Mouse (Mus musculus) heart, adult 9 months (tissue): ENCODE measurements around the gene Nexn.
A peak's percentile ranks its signal among the peaks of the same experiment; 100 is the strongest.
"Not testable (repeated sequence)": the region's sequence is repeated elsewhere in the genome, so short reads cannot be mapped to it uniquely, and the experiment has no call there.

ENCODE experiments used
- DNase-seq, 2 experiments: peaks; one replicate each; pipeline ENCODE4 v3.0.0; 2022; ENCODE audit warnings: low spot score in 2 of 2

Nexn gene

GRCm38 (mm10) chr3:152266036-152266421 is at the start of gene Nexn:
Nexn (minus strand) TSS chr3:152266350.
- DNase-seq, result no peak

- peak; percentile 69 to 84 for DNase-seq
Observed at GRCm38 (mm10) chr3:152315613-152316012, 49.5 kb upstream of the Nexn start.

GRCm38 (mm10) chr3:152314666-152315065 is 48.5 kb upstream of the Nexn start:
- not testable (repeated sequence) for DNase-seq

GRCm38 (mm10) chr3:152309250-152309645 is 43.1 kb upstream of the Nexn start:
- DNase-seq, result no peak

GRCm38 (mm10) chr3:152308485-152309249 is 42.5 kb upstream of the Nexn start:
- peak; percentile 42 to 64 for DNase-seq

- no peak for DNase-seq
Observed at GRCm38 (mm10) chr3:152305971-152306370, 39.8 kb upstream of the Nexn start.

- DNase-seq, result peak; percentile 28 to 49
Observed at GRCm38 (mm10) chr3:152305080-152305479, 38.9 kb upstream of the Nexn start.

GRCm38 (mm10) chr3:152304093-152304815 is 38.1 kb upstream of the Nexn start:
- DNase-seq, result peak; percentile 81 to 83

GRCm38 (mm10) chr3:152302991-152303390 is 36.8 kb upstream of the Nexn start:
- no peak for DNase-seq

- no peak for DNase-seq
Observed at GRCm38 (mm10) chr3:152300376-152301337, 34.5 kb upstream of the Nexn start.

- DNase-seq, result no peak
Observed at GRCm38 (mm10) chr3:152295896-152296295, 29.7 kb upstream of the Nexn start.

GRCm38 (mm10) chr3:152294400-152294799 is 28.2 kb upstream of the Nexn start:
- DNase-seq, result no peak

- DNase-seq, result no peak
Observed at GRCm38 (mm10) chr3:152293530-152294181, 27.5 kb upstream of the Nexn start.

- DNase-seq, result no peak
Observed at GRCm38 (mm10) chr3:152291895-152292294, 25.7 kb upstream of the Nexn start.

GRCm38 (mm10) chr3:152290175-152290798 is 24.1 kb upstream of the Nexn start:
- no peak for DNase-seq

GRCm38 (mm10) chr3:152288740-152289139 is 22.6 kb upstream of the Nexn start:
- DNase-seq, result peak; percentile 17 to 50

GRCm38 (mm10) chr3:152288276-152288675 is 22.1 kb upstream of the Nexn start:
- no peak for DNase-seq

- DNase-seq, result no peak
Observed at GRCm38 (mm10) chr3:152287810-152288209, 21.7 kb upstream of the Nexn start.

- no peak for DNase-seq
Observed at GRCm38 (mm10) chr3:152284759-152285158, 18.6 kb upstream of the Nexn start.

GRCm38 (mm10) chr3:152284306-152284705 is 18.2 kb upstream of the Nexn start:
- no peak for DNase-seq

GRCm38 (mm10) chr3:152282126-152282525 is 16.0 kb upstream of the Nexn start:
- no peak for DNase-seq
